Mouse (Mus musculus) granulocyte monocyte progenitor cell, adult 5-6 weeks (primary cell): ENCODE measurements around the gene Lpcat2. TPM values are rescaled to one million over a fixed set of nuclear protein-coding genes. Genes with fewer than 3 reads are reported as not detected.

Experiments used
- ATAC-seq: replicated peaks from 2 replicates; pipeline ENCODE4 v1.8.0; 2016; ENCODE audit warnings: mild to moderate bottlenecking, moderate TSS enrichment, inconsistent platforms; ENCODE audit not compliant: poor library complexity, severe bottlenecking
- total RNA-seq, 2 experiments: library from RNA; stranded (forward) in 1 of 2; stranded (reverse) in 1 of 2; fragments of 200-712, 200-1000 nt in 1 of 2; fragments of >200 nt in 1 of 2; fragmentation: Nextera tagmentation in 1 of 2; gene quantifications; 2 replicates each; pipeline ENCODE4 v1.2.3; 2014 to 2017

Lpcat2 gene
- total RNA-seq (2014; fragmentation: Nextera tagmentation) (11.0 and 13.8 TPM in 2 replicates), total RNA-seq (2017) (9.9 and 14.6 TPM in 2 replicates)

- peak; percentile 18; the same call in 1 of the 2 replicates for ATAC-seq
These were observed at the start of gene Lpcat2 for GRCm38 (mm10) chr8:92855171-92855894. TSS of gene Lpcat2 (plus strand) at chr8:92855339.

DNA sequence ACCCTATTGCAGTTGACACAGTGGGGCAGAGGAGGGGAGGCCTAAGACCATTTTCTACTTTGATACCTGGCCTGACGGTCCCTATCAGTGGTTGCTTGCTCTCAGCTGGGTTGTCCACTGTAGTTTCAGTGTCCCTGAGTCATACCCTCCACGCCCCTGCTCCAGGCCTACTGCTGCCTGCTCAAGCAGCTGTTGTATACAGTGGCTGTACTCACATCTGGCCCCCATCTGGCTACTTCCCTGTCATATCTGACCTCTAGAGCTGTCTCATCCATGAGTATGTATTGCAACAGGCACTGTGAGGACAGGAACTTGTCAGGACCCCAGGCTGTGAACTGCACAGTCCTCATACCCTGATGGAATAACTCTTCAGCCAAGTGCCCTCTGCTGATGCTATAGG lies 42.4 kb upstream of the Lpcat2 start:
- peak; percentile 33; the same call in 1 of the 2 replicates for ATAC-seq

DNA sequence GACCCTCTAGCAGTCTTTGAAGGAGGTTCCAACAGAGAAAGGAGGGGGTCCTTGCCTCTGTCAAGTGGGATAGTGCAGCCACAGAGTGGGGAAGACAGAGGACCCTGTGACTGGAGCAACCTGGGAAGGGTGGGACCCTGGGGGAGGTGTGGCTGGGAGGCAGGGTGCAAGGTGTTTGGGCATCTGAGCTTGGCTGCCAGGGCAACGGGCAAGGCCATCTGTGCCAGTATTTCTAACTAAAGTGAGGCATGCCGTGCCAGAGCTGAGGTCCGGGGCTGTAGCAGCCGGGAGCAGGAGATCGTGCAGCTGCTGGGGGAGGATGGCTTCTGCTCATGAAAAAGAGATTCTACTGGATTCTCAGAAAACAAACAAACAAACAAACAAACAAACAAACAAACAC lies 39.5 kb upstream of the Lpcat2 start:
- no peak for ATAC-seq

- ATAC-seq: peak; percentile 96
These were observed 37.0 kb upstream of the Lpcat2 start for GRCm38 (mm10) chr8:92817928-92818818.

DNA sequence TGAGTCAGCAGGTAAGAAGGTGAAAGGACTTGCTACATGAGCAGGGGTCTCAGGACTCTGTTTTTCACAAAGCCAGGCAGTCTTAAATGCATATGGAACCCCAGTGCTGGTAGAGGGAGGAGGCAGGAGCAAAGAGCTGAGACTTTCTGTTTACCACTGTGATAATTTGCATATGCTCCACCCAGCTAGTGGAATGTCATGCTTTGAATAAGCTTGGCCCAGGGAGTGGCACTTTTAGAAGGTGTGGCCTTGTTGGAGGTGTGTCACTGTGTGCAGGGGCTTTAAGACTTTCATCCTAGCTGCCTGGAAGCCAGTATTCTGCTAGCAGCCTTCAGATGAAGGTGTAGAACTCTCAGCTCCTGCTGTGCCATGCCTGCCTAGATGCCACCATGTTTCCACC lies 34.0 kb upstream of the Lpcat2 start:
- no peak for ATAC-seq

DNA sequence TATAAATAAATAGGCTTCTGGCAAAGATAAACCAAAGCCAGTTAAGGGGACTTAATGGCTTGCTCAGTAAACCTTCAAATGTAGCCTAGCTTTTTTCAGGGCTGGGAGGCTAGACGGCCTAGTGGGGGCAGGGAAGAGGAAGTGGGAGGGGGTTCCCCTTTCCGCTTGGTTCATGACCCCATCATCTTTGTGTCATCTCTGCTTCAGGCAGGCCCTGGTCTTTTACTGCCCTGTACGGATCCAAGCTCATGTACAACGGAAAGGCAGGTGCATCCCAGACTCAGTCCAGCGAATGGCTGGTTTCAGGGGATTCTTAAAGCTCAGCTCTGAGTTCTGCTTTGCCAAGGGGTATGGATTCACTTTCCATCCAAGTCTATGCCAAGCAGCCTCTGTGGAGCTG lies 32.8 kb upstream of the Lpcat2 start:
- peak; percentile 45 for ATAC-seq

GRCm38 (mm10) chr8:92825991-92826390 lies 29.1 kb upstream of the Lpcat2 start:
- peak; percentile 11; the same call in 1 of the 2 replicates for ATAC-seq

DNA sequence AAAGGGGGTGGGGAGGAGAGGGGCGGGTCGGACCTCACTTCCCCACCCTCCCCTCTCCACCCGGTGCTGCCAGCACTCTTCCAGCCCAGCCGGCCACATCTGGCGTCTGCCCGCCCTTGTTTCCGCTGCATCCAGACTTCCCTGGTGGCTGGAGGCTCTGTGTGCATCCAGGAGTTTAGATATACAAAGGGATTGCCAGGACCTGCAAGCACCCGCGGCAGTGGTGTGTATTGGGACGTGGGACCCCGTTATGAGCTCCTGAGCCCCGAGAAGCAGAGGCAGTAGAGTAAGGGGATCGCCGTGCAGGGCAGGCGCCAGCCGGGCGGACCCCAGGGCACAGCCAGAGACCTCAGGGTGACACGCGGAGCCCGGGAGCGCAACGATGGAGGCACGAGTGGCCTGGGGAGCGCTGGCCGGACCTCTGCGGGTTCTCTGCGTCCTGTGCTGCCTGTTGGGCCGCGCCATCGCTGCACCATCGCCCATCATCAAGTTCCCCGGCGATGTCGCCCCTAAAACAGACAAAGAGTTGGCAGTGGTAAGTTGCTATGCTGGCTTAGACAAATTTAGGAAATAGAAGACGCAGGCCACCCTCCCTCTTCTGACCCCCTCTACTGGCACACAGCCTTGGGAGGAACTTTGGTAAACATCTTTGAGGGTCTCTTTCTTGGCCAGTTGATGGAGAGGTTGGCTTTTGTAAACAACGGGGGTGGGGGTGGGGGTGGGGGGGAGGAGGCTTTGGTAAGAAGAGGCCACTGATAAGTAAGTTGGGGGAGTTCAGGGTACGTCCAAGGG lies 27.7 kb upstream of the Lpcat2 start, which contains the start of gene Mmp2:
Mmp2 (plus strand) TSS at position 49 of the 792 bp plus-strand sequence.
- ATAC-seq: peak; percentile 42; the same call in 1 of the 2 replicates

- ATAC-seq: no peak
These were observed 26.8 kb upstream of the Lpcat2 start for GRCm38 (mm10) chr8:92828251-92828743.

DNA sequence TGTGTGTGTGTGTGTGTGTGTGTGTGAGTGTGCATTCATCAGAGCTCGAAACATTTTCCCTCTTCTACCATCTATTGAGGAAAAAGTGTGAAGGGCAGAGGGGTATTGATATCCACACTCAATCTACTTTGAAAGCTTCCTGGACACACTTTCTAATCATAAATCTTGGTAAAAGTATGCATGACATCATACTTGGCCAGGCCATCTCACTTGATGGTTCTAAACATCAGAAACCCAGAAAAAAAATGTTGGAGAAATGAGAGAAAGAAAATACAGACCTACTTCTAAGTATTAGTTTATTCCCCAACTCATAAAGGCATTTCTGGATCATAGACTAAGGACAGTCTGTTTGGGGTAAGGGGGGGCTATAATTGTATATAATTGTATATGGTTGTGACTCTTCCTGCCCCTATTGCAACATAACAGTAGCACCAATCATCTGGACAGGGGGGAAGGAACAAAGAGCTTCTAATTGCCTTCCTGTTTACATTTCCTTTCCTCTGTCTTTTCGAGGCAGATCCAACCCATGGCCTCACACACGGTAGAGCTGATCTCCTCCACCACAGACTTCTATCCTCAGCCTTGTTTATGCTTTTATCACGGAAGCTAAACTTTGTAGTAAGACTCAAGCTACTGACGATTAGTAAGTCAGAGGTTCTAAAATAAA lies 20.9 kb upstream of the Lpcat2 start:
- ATAC-seq: peak; percentile 44

DNA sequence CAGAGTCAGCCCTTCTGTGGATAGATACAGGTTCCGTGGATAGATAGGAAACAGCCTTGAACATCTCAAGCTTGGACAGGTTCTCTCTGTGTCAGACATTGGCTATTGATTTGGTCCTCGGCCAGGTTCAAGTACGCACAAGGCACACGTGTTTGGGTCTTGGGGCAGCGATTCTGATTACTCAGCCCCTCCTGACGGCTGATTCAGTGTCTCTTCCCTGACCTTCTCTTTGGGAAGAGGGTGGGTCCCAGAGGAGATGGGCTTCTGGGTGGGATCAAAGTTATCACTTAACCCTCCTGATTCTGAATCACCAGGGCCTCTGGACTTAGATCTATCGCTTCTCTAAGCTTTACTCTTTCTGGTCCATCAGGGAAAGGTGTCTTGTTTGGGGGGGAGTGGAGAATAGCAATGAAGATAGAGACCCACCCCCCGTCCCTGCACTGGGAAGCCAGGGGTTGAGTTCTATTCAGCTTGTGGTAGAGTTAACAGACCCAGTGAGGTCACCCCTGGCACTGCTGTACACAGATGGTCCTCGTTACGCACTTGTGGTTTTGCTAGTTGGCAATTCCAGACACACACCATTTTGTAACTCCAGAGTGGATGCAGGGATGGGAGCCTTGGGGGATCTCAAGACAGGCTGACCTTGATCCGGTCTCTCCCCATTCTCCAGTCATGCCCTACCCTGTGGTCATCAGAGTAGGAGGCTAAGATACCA lies 20.2 kb upstream of the Lpcat2 start:
- ATAC-seq: no peak

DNA sequence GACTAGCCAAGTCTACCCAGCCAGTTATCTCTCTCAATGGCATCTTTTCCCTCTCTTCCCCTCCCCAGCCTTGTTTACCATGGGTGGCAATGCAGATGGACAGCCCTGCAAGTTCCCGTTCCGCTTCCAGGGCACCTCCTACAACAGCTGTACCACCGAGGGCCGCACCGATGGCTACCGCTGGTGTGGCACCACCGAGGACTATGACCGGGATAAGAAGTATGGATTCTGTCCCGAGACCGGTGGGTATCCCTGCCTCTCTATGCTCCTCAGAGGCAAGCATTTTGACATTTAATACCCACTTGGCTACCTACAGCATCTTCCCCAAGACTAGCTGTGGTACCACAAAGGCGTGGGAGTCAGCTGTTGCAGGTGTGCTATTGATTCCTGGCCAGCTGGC lies 19.2 kb upstream of the Lpcat2 start:
- no peak for ATAC-seq

- ATAC-seq: no peak
These were observed 16.5 kb upstream of the Lpcat2 start for GRCm38 (mm10) chr8:92838616-92839015.

DNA sequence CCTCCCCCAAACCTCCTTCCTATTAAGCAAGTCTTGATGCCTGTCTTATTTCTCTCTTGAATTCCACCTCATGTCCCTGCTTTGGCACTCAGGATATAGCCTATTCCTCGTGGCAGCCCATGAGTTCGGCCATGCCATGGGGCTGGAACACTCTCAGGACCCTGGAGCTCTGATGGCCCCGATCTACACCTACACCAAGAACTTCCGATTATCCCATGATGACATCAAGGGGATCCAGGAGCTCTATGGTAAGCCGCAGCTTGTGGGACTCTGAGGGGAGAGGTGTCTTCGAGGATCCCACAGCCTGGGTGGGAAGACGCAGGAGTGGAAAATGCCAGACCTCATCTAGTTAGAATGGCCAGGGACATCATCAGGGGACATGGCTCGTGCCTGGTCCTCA lies 16.0 kb upstream of the Lpcat2 start:
- no peak for ATAC-seq

GRCm38 (mm10) chr8:92839876-92840275 lies 15.3 kb upstream of the Lpcat2 start:
- peak; percentile 99 for ATAC-seq

GRCm38 (mm10) chr8:92846684-92847083 lies 8.5 kb upstream of the Lpcat2 start:
- ATAC-seq: peak; percentile 80

GRCm38 (mm10) chr8:92847299-92847698 lies 7.8 kb upstream of the Lpcat2 start:
- peak; percentile 32; the same call in 1 of the 2 replicates for ATAC-seq

GRCm38 (mm10) chr8:92849261-92849660 lies 5.9 kb upstream of the Lpcat2 start:
- no peak for ATAC-seq

GRCm38 (mm10) chr8:92850239-92850638 lies 4.9 kb upstream of the Lpcat2 start:
- no peak for ATAC-seq
